Mouse (Mus musculus): ENCODE measurements at regions not wholly inside any gene's neighbourhood (a gene's known extent, or its start where the extent isn't known, plus 50 kb on each side); places are given as distances from the start of the nearest gene placed in this dataset.

GRCm38 (mm10) chr9:26642302-26642701 is 91.2 kb upstream of the B3gat1 start:
- TF ChIP-seq CTCF (conservative IDR thresholded peaks at IDR 0.05 in 1 of 2, IDR thresholded peaks at IDR 0.05 in 1 of 2; ENCODE audit: low read depth in 2 of 2, low read length in 2 of 2) (no peak), ETS1 (conservative IDR thresholded peaks at IDR 0.05; ENCODE audit: low read depth, low read length) (no peak), HCFC1 (IDR thresholded peaks at IDR 0.05; ENCODE audit: low read depth, low read length) (no peak), EP300 (IDR thresholded peaks at IDR 0.05; ENCODE audit: low read length) (no peak), POLR2A (IDR thresholded peaks at IDR 0.05; ENCODE audit: low read depth, low read length) (no peak), POLR2AphosphoS2 (IDR thresholded peaks at IDR 0.05; ENCODE audit: low read depth, low read length) (no peak), USF1 (IDR thresholded peaks at IDR 0.05; ENCODE audit: low read depth, low read length) (no peak), MXI1 (IDR thresholded peaks at IDR 0.05; ENCODE audit: low read depth, low read length) (no peak), RAD21 (IDR thresholded peaks at IDR 0.05; ENCODE audit: low read depth, low read length) (no peak), CHD2 (IDR thresholded peaks at IDR 0.05; ENCODE audit: low read length) (no peak), GABPA (IDR thresholded peaks at IDR 0.05; ENCODE audit: insufficient replicate concordance, low read depth, low read length) (no peak), ELF1 (IDR thresholded peaks at IDR 0.05; ENCODE audit: low read depth, low read length) (no peak), ZC3H11A (IDR thresholded peaks at IDR 0.05; ENCODE audit: low read depth, low read length) (no peak), TCF12 (IDR thresholded peaks at IDR 0.05; ENCODE audit: low read depth, low read length) (no peak)
